Comparison of ENCODE assay signal across 29 mouse cellular contexts in the genomic region with DNA sequence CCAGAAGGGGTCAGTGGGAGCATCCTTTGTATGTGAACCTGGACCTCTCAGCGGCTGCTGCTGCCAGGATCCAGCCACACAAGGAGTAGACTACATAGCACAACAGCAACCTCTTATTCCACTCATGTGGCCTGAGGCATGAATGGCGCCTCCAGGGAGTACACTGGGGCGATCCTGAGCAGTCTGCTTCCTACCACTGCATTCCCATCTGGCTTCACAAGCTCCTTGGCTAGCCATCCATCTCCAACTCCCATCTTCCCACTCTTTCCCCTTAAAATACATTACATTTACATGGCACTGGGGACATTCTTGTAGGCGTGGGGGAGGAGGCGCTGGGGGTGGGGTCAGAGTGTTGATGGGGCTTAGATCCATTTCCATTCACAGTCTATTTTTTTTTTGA. TPM values are rescaled to one million over a fixed set of nuclear protein-coding genes. Genes with fewer than 3 reads are reported as not detected.
"Had no signal": no experiment of that assay in that cellular context is flagged by ENCODE, and none has a peak within 500 bp of the region (broad histone marks: within the 10 kb centered on the region; RNA-seq: fewer than 3 reads in every experiment).

No protein-coding gene starts in this region.

- H3K4me1 ChIP-seq: liver, embryonic 12.5 days; liver, embryonic 15.5 days; lung, embryonic 15.5 days; megakaryocyte, embryonic 14.5 days; midbrain, embryonic 13.5 days had no signal

- ATAC-seq: liver, embryonic 12.5 days; midbrain, embryonic 13.5 days had no signal

- H3K4me3 ChIP-seq: kidney, embryonic 15.5 days; limb, embryonic 12.5 days; limb, embryonic 15.5 days; liver, embryonic 12.5 days; liver, embryonic 15.5 days; lung, embryonic 15.5 days; megakaryocyte, embryonic 14.5 days; midbrain, embryonic 10.5 days; midbrain, embryonic 13.5 days had no signal

- H3K36me3 ChIP-seq: kidney, embryonic 15.5 days; limb, embryonic 12.5 days; limb, embryonic 15.5 days; liver, embryonic 12.5 days; liver, embryonic 15.5 days; lung, embryonic 15.5 days; midbrain, embryonic 10.5 days had no signal

- H3K9me3 ChIP-seq: kidney, embryonic 15.5 days; limb, embryonic 12.5 days; limb, embryonic 15.5 days; liver, embryonic 12.5 days; liver, embryonic 15.5 days; lung, embryonic 15.5 days; midbrain, embryonic 10.5 days had no signal

- DNase-seq: kidney, adult 11 months; kidney, adult 8-10 months; kidney, postnatal 10 days; kidney, postnatal 36 days; layer of hippocampus, postnatal 36 days; lung, adult 18-20 months; lung, postnatal 10 days; lung, postnatal 36 days; thymus, postnatal 25 days had no signal

- H3K27me3 ChIP-seq: kidney, embryonic 15.5 days; limb, embryonic 12.5 days; limb, embryonic 15.5 days; liver, embryonic 12.5 days; liver, embryonic 15.5 days; lung, embryonic 15.5 days; megakaryocyte, embryonic 14.5 days; midbrain, embryonic 13.5 days had no signal

- H3K9ac ChIP-seq: kidney, embryonic 15.5 days; limb, embryonic 12.5 days; limb, embryonic 15.5 days; liver, embryonic 12.5 days; liver, embryonic 15.5 days; lung, embryonic 15.5 days; midbrain, embryonic 13.5 days had no signal

- H3K4me2 ChIP-seq: kidney, embryonic 15.5 days; limb, embryonic 12.5 days; limb, embryonic 15.5 days; liver, embryonic 12.5 days; liver, embryonic 15.5 days; lung, embryonic 15.5 days; midbrain, embryonic 13.5 days had no signal

- H3K27ac ChIP-seq: kidney, embryonic 15.5 days; limb, embryonic 12.5 days; limb, embryonic 15.5 days; liver, embryonic 12.5 days; liver, embryonic 15.5 days; lung, embryonic 15.5 days; midbrain, embryonic 10.5 days; midbrain, embryonic 13.5 days; stomach, postnatal 0 days had no signal

RNA-seq across cellular contexts. Expression of gene Spaca3, which starts 54.6 kb away (rescaled TPM):
- total RNA-seq: layer of hippocampus, adult 8-10 months; layer of hippocampus, postnatal 10 days; layer of hippocampus, postnatal 36 days; left cerebral cortex, postnatal 10 days; left cerebral cortex, postnatal 36 days; midbrain, postnatal 0 days had no signal
- polyA plus RNA-seq: intestine, embryonic 14.5 days; kidney, embryonic 15.5 days; limb, embryonic 12.5 days; limb, embryonic 15.5 days; liver, embryonic 12.5 days; liver, embryonic 15.5 days; lung, embryonic 15.5 days; midbrain, embryonic 10.5 days; midbrain, embryonic 13.5 days; midbrain, postnatal 0 days; neural tube, embryonic 11.5 days; neural tube, embryonic 14.5 days; stomach, embryonic 14.5 days; thymus, postnatal 0 days had no signal
